Mouse (Mus musculus) MEL (cell line): Measurements from ENCODE around the gene Cfdp1. TPM values are rescaled to one million over a fixed set of nuclear protein-coding genes. Genes with fewer than 3 reads are reported as not detected.
"Not testable (repeated sequence)": the region's sequence is repeated elsewhere in the genome, so short reads cannot be mapped to it uniquely, and the experiment has no call there.

Experiments used
- DNase-seq: peaks from one replicate; pipeline ENCODE4 v3.0.0; 2011; ENCODE audit warnings: low read depth, low spot score
- H3K27ac ChIP-seq: 2 replicates; pipeline ENCODE4 v1.5.1; 2012; ENCODE audit warnings: low read depth, mild to moderate bottlenecking, control low read depth, low read length, moderate library complexity; ENCODE audit not compliant: control insufficient read depth
- H3K27me3 ChIP-seq, 2 experiments: fragments of 150-350 bp in 1 of 2; sonication (generic) in 1 of 2; 2 replicates each; pipeline ENCODE4 v1.6.1; 2012; ENCODE audit warnings: low read length in 2 of 2, mild to moderate bottlenecking in 2 of 2, improper control_type of control experiment in 1 of 2, moderate library complexity in 1 of 2; ENCODE audit not compliant: insufficient read depth in 2 of 2, control insufficient read depth in 1 of 2
- H3K36me3 ChIP-seq, 2 experiments: 2 replicates each; pipeline ENCODE4 v1.6.1; 2012 to 2014; ENCODE audit warnings: low read length in 2 of 2, improper control_type of control experiment in 1 of 2, inconsistent platforms in 1 of 2, mild to moderate bottlenecking in 1 of 2; ENCODE audit not compliant: insufficient read depth in 2 of 2, control insufficient read depth in 1 of 2
- H3K4me1 ChIP-seq, 2 experiments: fragments of 150-350 bp in 1 of 2; sonication (generic) in 1 of 2; 2 replicates each; pipeline ENCODE4 v1.6.1; 2012; ENCODE audit warnings: low read length in 2 of 2, improper control_type of control experiment in 1 of 2, mild to moderate bottlenecking in 1 of 2; ENCODE audit not compliant: insufficient read depth in 2 of 2, control insufficient read depth in 1 of 2
- H3K4me3 ChIP-seq, 2 experiments: fragments of 150-350 bp in 1 of 2; sonication (generic) in 1 of 2; 2 replicates each; pipeline ENCODE4 v1.5.1; 2012; ENCODE audit warnings: low read depth in 2 of 2, low read length in 2 of 2, mild to moderate bottlenecking in 2 of 2, moderate library complexity in 2 of 2, control low read depth in 1 of 2, improper control_type of control experiment in 1 of 2; ENCODE audit not compliant: control insufficient read depth in 1 of 2, insufficient read depth in 1 of 2
- H3K79me2 ChIP-seq: 2 replicates; pipeline ENCODE4 v1.6.1; 2012; ENCODE audit warnings: mild to moderate bottlenecking, low read length, moderate library complexity; ENCODE audit not compliant: control insufficient read depth, poor library complexity, insufficient read depth
- H3K9ac ChIP-seq: 2 replicates; pipeline ENCODE4 v1.6.1; 2012; ENCODE audit warnings: low read depth, mild to moderate bottlenecking, control low read depth, low read length, moderate library complexity; ENCODE audit not compliant: control insufficient read depth, poor library complexity, severe bottlenecking
- H3K9me3 ChIP-seq: fragments of 150-350 bp; sonication (generic); replicated peaks from 2 replicates; pipeline ENCODE4 v1.6.1; 2012; ENCODE audit warnings: mild to moderate bottlenecking, low read length, improper control_type of control experiment, moderate library complexity; ENCODE audit not compliant: insufficient read depth
- CTCF ChIP-seq, 3 experiments: IDR thresholded peaks in 2 of 3; conservative IDR thresholded peaks in 1 of 3; 2 replicates each; pipeline ENCODE4 v1.5.1; 2011 to 2012; ENCODE audit warnings: low read length in 3 of 3, low read depth in 2 of 3, mild to moderate bottlenecking in 2 of 3, improper control_type of control experiment in 1 of 3, inconsistent platforms in 1 of 3, mixed read lengths in 1 of 3, moderate library complexity in 1 of 3; ENCODE audit not compliant: control insufficient read depth in 1 of 3, insufficient read depth in 1 of 3, poor library complexity in 1 of 3, severe bottlenecking in 1 of 3
- E2F4 ChIP-seq: IDR thresholded peaks from 2 replicates; pipeline ENCODE4 v1.6.1; 2011; ENCODE audit warnings: low read depth, low read length, improper control_type of control experiment, borderline replicate concordance
- EP300 ChIP-seq, 2 experiments: IDR thresholded peaks; 2 replicates each; pipeline ENCODE4 v1.6.1; 2011; ENCODE audit warnings: improper control_type of control experiment in 2 of 2, low read length in 2 of 2, low read depth in 1 of 2, mild to moderate bottlenecking in 1 of 2
- ETS1 ChIP-seq: IDR thresholded peaks from 2 replicates; pipeline ENCODE4 v1.6.1; 2012; ENCODE audit warnings: low read depth, mild to moderate bottlenecking, inconsistent platforms, low read length, improper control_type of control experiment, moderate library complexity
- GATA1 ChIP-seq: IDR thresholded peaks from 2 replicates; pipeline ENCODE4 v1.6.1; 2011; ENCODE audit warnings: low read depth, low read length, improper control_type of control experiment
- HCFC1 ChIP-seq: IDR thresholded peaks from 2 replicates; pipeline ENCODE4 v1.6.1; 2012; ENCODE audit warnings: low read depth, mild to moderate bottlenecking, inconsistent platforms, low read length, improper control_type of control experiment, moderate library complexity
- MYC ChIP-seq: IDR thresholded peaks from 2 replicates; pipeline ENCODE4 v1.6.1; 2011; ENCODE audit warnings: low read depth, mild to moderate bottlenecking, low read length, improper control_type of control experiment, moderate library complexity
- POLR2A ChIP-seq, 2 experiments: IDR thresholded peaks; 2 replicates each; pipeline ENCODE4 v1.6.1; 2011 to 2012; ENCODE audit warnings: low read length in 2 of 2, mild to moderate bottlenecking in 2 of 2, control low read depth in 1 of 2, improper control_type of control experiment in 1 of 2, low read depth in 1 of 2, moderate library complexity in 1 of 2; ENCODE audit not compliant: control insufficient read depth in 1 of 2, insufficient read depth in 1 of 2, poor library complexity in 1 of 2
- POLR2AphosphoS2 ChIP-seq: IDR thresholded peaks from 2 replicates; pipeline ENCODE4 v1.6.1; 2011; ENCODE audit warnings: low read length, improper control_type of control experiment
- SIN3A ChIP-seq: IDR thresholded peaks from 2 replicates; pipeline ENCODE4 v1.6.1; 2012; ENCODE audit warnings: low read length, improper control_type of control experiment, inconsistent platforms
- SMC3 ChIP-seq: IDR thresholded peaks from 2 replicates; pipeline ENCODE4 v1.6.1; 2011; ENCODE audit warnings: low read depth, low read length, improper control_type of control experiment
- TAL1 ChIP-seq: IDR thresholded peaks from 2 replicates; pipeline ENCODE4 v1.6.1; 2012; ENCODE audit warnings: mild to moderate bottlenecking, inconsistent platforms, low read length, moderate library complexity, mixed read lengths
- UBTF ChIP-seq: IDR thresholded peaks from 2 replicates; pipeline ENCODE4 v1.6.1; 2012; ENCODE audit warnings: low read depth, mild to moderate bottlenecking, inconsistent platforms, low read length, improper control_type of control experiment, moderate library complexity, borderline replicate concordance; ENCODE audit not compliant: insufficient read depth
- USF1 ChIP-seq: IDR thresholded peaks from 2 replicates; pipeline ENCODE4 v1.6.1; 2014; ENCODE audit warnings: low read depth, mild to moderate bottlenecking, inconsistent platforms, low read length, improper control_type of control experiment, moderate library complexity
- USF2 ChIP-seq, 2 experiments: IDR thresholded peaks; 2 replicates each; pipeline ENCODE4 v1.6.1; 2011 to 2012; ENCODE audit warnings: improper control_type of control experiment in 2 of 2, low read length in 2 of 2, borderline replicate concordance in 1 of 2, inconsistent platforms in 1 of 2, low read depth in 1 of 2, mild to moderate bottlenecking in 1 of 2; ENCODE audit not compliant: insufficient read depth in 1 of 2
- ZMIZ1 ChIP-seq: IDR thresholded peaks from 2 replicates; pipeline ENCODE4 v1.6.1; 2012; ENCODE audit warnings: low read depth, mild to moderate bottlenecking, inconsistent platforms, low read length, improper control_type of control experiment, moderate library complexity
- ZNF384 ChIP-seq: IDR thresholded peaks from 2 replicates; pipeline ENCODE4 v1.6.1; 2012; ENCODE audit warnings: low read depth, mild to moderate bottlenecking, inconsistent platforms, low read length, improper control_type of control experiment
- polyA plus RNA-seq, 2 experiments: library from polyadenylated mRNA; stranded (reverse) in 1 of 2; unstranded in 1 of 2; fragments of >175 nt in 1 of 2; fragments of >200 nt in 1 of 2; gene quantifications; 2 replicates each; pipeline versions ENCODE4 v1.2.1 to v1.2.4; 2012; ENCODE audit warnings: low replicate concordance in 2 of 2, low read depth in 1 of 2; ENCODE audit not compliant: insufficient read length in 2 of 2, insufficient read depth in 1 of 2, missing spikeins in 1 of 2
- total RNA-seq: library from RNA; depleted of rRNA; stranded (reverse); fragments of 300-350 nt; gene quantifications from 2 replicates; pipeline ENCODE4 v1.2.3, GENCODE M21; 2012

The Cfdp1 gene
- total and polyA plus RNA-seq, 3 experiments: 185 to 214 TPM; not detected in 1

DNA sequence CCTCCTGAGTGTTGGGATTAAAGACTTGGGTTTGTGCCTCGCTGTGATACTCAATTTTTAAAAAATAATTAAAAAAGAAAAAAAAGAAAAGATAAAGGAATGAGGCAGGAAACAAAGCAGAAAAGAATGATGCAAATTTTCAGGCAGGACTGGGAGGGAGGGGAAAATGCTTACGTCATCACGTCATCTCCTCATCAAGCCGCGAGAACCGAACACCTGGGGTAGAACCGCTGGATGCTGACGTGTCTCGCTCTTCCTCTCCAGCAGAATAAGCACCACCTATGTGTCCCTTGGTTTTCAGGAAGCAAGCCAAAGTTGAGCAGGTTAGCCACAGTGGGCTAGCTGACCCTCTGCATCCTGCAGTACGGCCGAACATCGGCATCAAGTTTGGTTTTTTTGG is 1.9 kb upstream of the Cfdp1 start:
- Histone ChIP-seq H3K27ac (no peak overlapping the region), H3K4me1 (peaks cover 0 to 9% of the 10 kb centered on the region in 2 experiments; a peak in 3 of 4 replicates), H3K4me3 (no peak overlapping the region), H3K9ac (no peak overlapping the region), H3K9me3 (no peaks in the 10 kb centered on the region), H3K27me3 (no peaks in the 10 kb centered on the region), H3K36me3 (peaks cover 0 to 13% of the 10 kb centered on the region in 2 experiments; a peak in 2 of 4 replicates), H3K79me2 (peaks cover 28% of the 10 kb centered on the region)
- TF ChIP-seq E2F4 (no peak), ZMIZ1 (no peak), SMC3 (no peak), HCFC1 (no peak), UBTF (no peak), USF2 (IDR thresholded peaks at IDR 0.05; ENCODE audit: borderline replicate concordance in 1 of 2, insufficient read depth in 1 of 2, low read depth in 1 of 2, low read length in 2 of 2) (no peak), TAL1 (no peak), MYC (no peak), CTCF (IDR thresholded peaks at IDR 0.05 in 2 of 3, conservative IDR thresholded peaks at IDR 0.05 in 1 of 3; ENCODE audit: control insufficient read depth in 1 of 3, insufficient read depth in 1 of 3, low read depth in 2 of 3, low read length in 3 of 3, poor library complexity in 1 of 3, severe bottlenecking in 1 of 3) (no peak), POLR2A (IDR thresholded peaks at IDR 0.05; ENCODE audit: control insufficient read depth in 1 of 2, insufficient read depth in 1 of 2, low read depth in 1 of 2, low read length in 2 of 2, poor library complexity in 1 of 2) (no peak), POLR2AphosphoS2 (no peak), USF1 (no peak), ETS1 (no peak), EP300 (IDR thresholded peaks at IDR 0.05; ENCODE audit: low read depth in 1 of 2, low read length in 2 of 2) (no peak), SIN3A (no peak), GATA1 (no peak)
- DNase-seq: no peak

- not testable (repeated sequence) for DNase-seq, H3K9me3 ChIP-seq, H3K27me3 ChIP-seq, H3K27ac ChIP-seq
- Histone ChIP-seq H3K36me3 (peaks cover 2 to 17% of the 10 kb centered on the region in 2 experiments; a peak in 2 of 4 replicates), H3K79me2 (peaks cover 53% of the 10 kb centered on the region), H3K9ac (peak overlapping the region; percentile 70), H3K4me3 (peak overlapping the region; percentile 72 to 73), H3K4me1 (peaks cover 0 to 14% of the 10 kb centered on the region in 2 experiments; a peak in 3 of 4 replicates)
- peak; percentile 81; the same call in 1 of the 2 replicates for TF ChIP-seq ZNF384
Measured at GRCm38 (mm10) chr8:111853219-111853618, 872 bp downstream of the Cfdp1 start.
